Mouse (Mus musculus): ENCODE results near the gene Chchd6.

GRCm38 (mm10) chr6:89362281-89363106 lies 233.0 kb downstream of the Chchd6 start, which contains the start of gene Plxna1:
- TF ChIP-seq POLR2A (IDR thresholded peaks at IDR 0.05; ENCODE audit: insufficient read depth, low read depth, low read length): peak; percentile 43; the same call in 1 of the 2 replicates
- TF ChIP-seq CTCF (IDR thresholded peaks at IDR 0.05): peak; percentile 55

All from heart, adult 2 months (tissue).